Mouse (Mus musculus) stomach, embryonic 14.5 days (tissue): Measurements from ENCODE around the gene Gp5. TPM values are rescaled to one million over a fixed set of nuclear protein-coding genes. Genes with fewer than 3 reads are reported as not detected.
"Not testable (repeated sequence)": the region's sequence is repeated elsewhere in the genome, so short reads cannot be mapped to it uniquely, and the experiment has no call there.

Source experiments
- ATAC-seq: fragments of 200-750 bp; cut with Nextera tagmentation; 2 replicates; pipeline ENCODE4 v1.8.0; 2017; ENCODE audit warnings: low read depth, moderate TSS enrichment; ENCODE audit not compliant: insufficient number of reproducible peaks, insufficient read depth, low FRiP score
- H3K27ac ChIP-seq: fragments of 300-500 bp; sonication (generic); 2 replicates; pipeline ENCODE4 v1.5.1; 2014; ENCODE audit warnings: mild to moderate bottlenecking, low read length, moderate library complexity, mixed read lengths
- H3K27me3 ChIP-seq: fragments of 300-500 bp; sonication (generic); 2 replicates; pipeline ENCODE4 v1.6.1; 2014; ENCODE audit warnings: low read length, control low read depth, mixed read lengths; ENCODE audit not compliant: control insufficient read depth, insufficient read depth
- H3K36me3 ChIP-seq: fragments of 300-500 bp; sonication (generic); 2 replicates; pipeline ENCODE4 v1.6.1; 2014; ENCODE audit warnings: mild to moderate bottlenecking, control low read depth, low read length, moderate library complexity, mixed read lengths; ENCODE audit not compliant: control insufficient read depth, insufficient read depth
- H3K4me1 ChIP-seq: fragments of 300-500 bp; sonication (generic); 2 replicates; pipeline ENCODE4 v1.6.1; 2014; ENCODE audit warnings: low read length, control low read depth, mixed read lengths; ENCODE audit not compliant: control insufficient read depth, insufficient read depth
- H3K4me2 ChIP-seq: fragments of 300-500 bp; sonication (generic); replicated peaks from 2 replicates; pipeline ENCODE4 v1.6.1; 2014; ENCODE audit warnings: low read depth, low read length, control low read depth
- H3K4me3 ChIP-seq: fragments of 300-500 bp; sonication (generic); 2 replicates; pipeline ENCODE4 v1.5.1; 2014; ENCODE audit warnings: low read depth, low read length, control low read depth
- H3K9ac ChIP-seq: fragments of 300-500 bp; sonication (generic); replicated peaks from 2 replicates; pipeline ENCODE4 v1.6.1; 2014; ENCODE audit warnings: low read depth, mild to moderate bottlenecking, control low read depth, low read length, moderate library complexity, mixed read lengths
- H3K9me3 ChIP-seq: fragments of 300-500 bp; sonication (generic); 2 replicates; pipeline ENCODE4 v1.6.1; 2016; ENCODE audit warnings: low read depth, low read length, control low read depth; ENCODE audit not compliant: control insufficient read depth
- WGBS: fragments of 180-500 bp; shearing (Covaris S2); extraction: QIAGEN DNeasy Blood & Tissue Kit; methylation state at CpG from one replicate; pipeline ENCODE4 v1.1.7; 2014; 5-methylcytosine and 5-hydroxymethylcytosine counted together
- polyA plus RNA-seq: library from polyadenylated mRNA; unstranded; fragments of >200 nt; fragmentation: Nextera tagmentation; extraction: Ambion mirVana; gene quantifications from 2 replicates; pipeline ENCODE4 v1.2.1, GENCODE M21; 2014

Gp5 gene
- polyA plus RNA-seq = 0.56 and 0.65 TPM in 2 replicates

DNA sequence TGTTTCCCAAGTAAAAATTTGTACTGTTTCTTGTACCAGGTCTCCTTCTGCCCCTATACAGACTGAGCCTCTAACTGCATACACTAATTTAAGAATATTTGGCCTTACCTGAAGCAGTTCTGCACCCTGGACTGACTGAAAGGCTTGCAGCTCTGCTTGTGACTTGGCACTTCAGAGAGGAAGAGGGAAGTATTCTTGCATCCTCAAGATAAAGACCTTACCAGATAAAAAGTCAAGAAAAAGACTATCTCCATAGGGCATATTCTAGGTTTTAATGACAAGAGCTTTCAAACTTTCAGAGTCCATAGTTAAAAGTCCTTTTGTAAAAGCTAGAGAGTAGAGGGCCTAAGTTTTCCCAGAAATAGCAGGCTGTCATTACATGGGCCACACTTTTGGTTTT is at the start of gene Gp5:
Gene Gp5, minus strand, starts transcription at position 133 of the 400 bp plus-strand sequence.
- Histone ChIP-seq H3K4me2 (peak within 1 kb of the TSS; percentile 100), H3K27me3 (peaks cover 16% of the 10 kb centered on the region)

DNA sequence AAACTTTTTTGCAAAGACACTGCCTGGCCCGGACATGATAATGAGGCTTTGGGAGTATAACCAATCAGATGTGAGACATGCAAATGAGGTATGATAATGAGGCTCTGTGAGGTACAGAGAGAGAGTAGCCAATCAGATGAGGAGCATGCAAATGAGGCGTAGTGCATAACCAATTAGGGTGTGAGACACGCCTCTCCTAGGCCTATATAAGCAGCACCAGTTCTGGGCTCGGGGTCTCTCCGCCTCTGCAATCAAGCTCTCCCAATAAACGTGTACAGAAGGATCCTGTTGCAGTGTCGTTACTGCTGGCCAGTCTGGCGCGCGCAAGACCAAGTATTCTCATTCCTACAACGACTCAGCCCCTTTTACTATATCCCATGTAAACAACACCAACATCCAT is 42.9 kb upstream of the Gp5 start:
- not testable (repeated sequence) for H3K27ac ChIP-seq, H3K9me3 ChIP-seq, H3K4me1 ChIP-seq, H3K4me3 ChIP-seq, ATAC-seq, H3K9ac ChIP-seq, H3K4me2 ChIP-seq, H3K27me3 ChIP-seq
- 96% methylated on average over 11 of the region's 11 CpGs for WGBS
- H3K36me3 ChIP-seq = peaks cover 20% of the 10 kb centered on the region

More for the DNA sequence above, at the start of gene Gp5:
- Histone ChIP-seq H3K4me1 (0 out of 2 replicates have a peak, but pooled peaks cover 5% of the 10 kb centered on the region), H3K4me3 (peak within 1 kb of the TSS; percentile 54; the same call in 1 of the 2 replicates), H3K9me3 (no peaks in the 10 kb centered on the region), H3K9ac (no peak within 1 kb of the TSS), H3K36me3 (peaks cover 3% of the 10 kb centered on the region; the same call in 1 of the 2 replicates), H3K27ac (no peak within 1 kb of the TSS)
- ATAC-seq = no peak

DNA sequence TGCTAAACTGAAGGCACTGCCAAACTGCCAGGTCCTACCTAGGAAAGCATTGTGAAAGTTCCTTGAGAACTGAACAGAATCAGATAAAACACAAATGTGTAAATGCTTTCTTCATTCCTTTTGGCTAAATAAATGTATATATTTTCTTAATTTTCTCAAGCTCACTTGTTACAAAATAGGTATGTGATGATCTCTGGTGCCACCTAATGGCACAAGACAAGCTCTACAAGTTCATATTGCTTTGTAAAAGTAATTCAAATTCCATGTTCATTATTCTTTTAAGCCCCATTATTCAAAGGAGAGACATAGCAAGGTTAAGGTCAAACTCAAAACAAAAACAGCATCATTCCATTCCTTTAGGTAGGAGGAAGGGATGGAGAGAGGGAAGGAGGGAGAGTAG is 3.7 kb upstream of the Gp5 start:
- H3K4me3 ChIP-seq = no peak overlapping the region
- no peak for ATAC-seq
- no peaks in the 10 kb centered on the region for H3K9me3 ChIP-seq
- peaks cover 6% of the 10 kb centered on the region; the same call in 1 of the 2 replicates for H3K36me3 ChIP-seq
- H3K4me2 ChIP-seq = no peak overlapping the region
- H3K27ac ChIP-seq = no peak overlapping the region
- no peaks in the 10 kb centered on the region for H3K4me1 ChIP-seq
- peaks cover 5% of the 10 kb centered on the region for H3K27me3 ChIP-seq
- H3K9ac ChIP-seq = no peak overlapping the region

- Histone ChIP-seq H3K4me1 (0 out of 2 replicates have a peak, but pooled peaks cover 5% of the 10 kb centered on the region), H3K27me3 (peaks cover 16% of the 10 kb centered on the region), H3K36me3 (no peaks in the 10 kb centered on the region; the same call in 1 of the 2 replicates), H3K9ac (no peak overlapping the region), H3K9me3 (no peaks in the 10 kb centered on the region), H3K27ac (no peak overlapping the region), H3K4me3 (no peak overlapping the region), H3K4me2 (no peak overlapping the region)
- no peak for ATAC-seq
- 61% methylated on average over 8 of the region's 8 CpGs for WGBS
Observed at GRCm38 (mm10) chr16:30310171-30310515, 436 bp downstream of the Gp5 start.

- H3K4me3 ChIP-seq = peak overlapping the region; percentile 54
- H3K4me1 ChIP-seq = 0 out of 2 replicates have a peak, but pooled peaks cover 5% of the 10 kb centered on the region
- no peaks in the 10 kb centered on the region for H3K9me3 ChIP-seq
- WGBS = 5% methylated on average over 34 of the region's 34 CpGs
- no peaks in the 10 kb centered on the region; the same call in 1 of the 2 replicates for H3K36me3 ChIP-seq
- no peak for ATAC-seq
- peak overlapping the region; percentile 100 for H3K4me2 ChIP-seq
- peaks cover 16% of the 10 kb centered on the region for H3K27me3 ChIP-seq
- H3K9ac ChIP-seq = no peak overlapping the region
- no peak overlapping the region for H3K27ac ChIP-seq
Observed at GRCm38 (mm10) chr16:30309395-30310170, 996 bp downstream of the Gp5 start.

DNA sequence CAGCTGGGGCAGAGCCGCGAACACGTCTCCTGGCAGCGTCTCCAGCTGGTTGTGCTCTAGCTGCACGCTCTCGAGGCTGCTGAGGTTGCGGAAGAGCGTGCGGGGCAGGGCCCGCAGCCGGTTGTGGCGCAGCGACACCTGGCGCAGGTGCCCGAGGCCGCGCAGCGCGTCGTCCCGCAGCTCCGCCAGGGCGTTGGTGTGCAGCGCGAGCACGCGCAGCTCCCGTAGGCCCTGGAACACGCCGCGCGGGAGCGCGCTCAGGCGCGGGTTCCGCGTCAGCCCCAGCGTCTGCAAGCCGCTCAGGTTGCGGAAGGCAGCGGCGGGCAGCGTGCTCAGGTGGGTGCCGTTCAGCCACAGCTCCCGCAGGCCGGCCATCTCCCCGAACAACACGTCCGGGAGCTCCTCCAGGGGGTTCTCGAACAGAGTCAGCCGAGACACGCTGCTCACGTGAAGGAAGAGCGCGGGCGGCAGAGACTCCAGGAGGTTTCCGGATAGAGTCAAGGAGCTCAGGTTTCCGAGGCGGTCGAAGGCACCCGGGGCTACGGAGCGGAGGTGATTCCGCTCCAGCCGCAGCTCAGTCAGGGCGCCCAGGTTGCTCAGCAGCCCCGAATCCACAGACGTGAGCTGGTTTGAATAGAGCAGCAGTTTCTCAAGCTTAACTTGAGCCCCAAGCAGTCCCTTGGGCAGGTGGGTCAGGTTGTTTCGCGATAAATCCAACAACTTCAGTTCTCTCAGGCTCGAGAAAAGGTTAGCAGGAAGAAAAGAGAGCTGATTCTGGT is 1.8 kb downstream of the Gp5 start:
- peak overlapping the region; percentile 100 for H3K4me2 ChIP-seq
- H3K9me3 ChIP-seq = no peaks in the 10 kb centered on the region
- peaks cover 16% of the 10 kb centered on the region for H3K27me3 ChIP-seq
- H3K4me1 ChIP-seq = 0 out of 2 replicates have a peak, but pooled peaks cover 5% of the 10 kb centered on the region
- H3K36me3 ChIP-seq = no peaks in the 10 kb centered on the region; the same call in 1 of the 2 replicates
- WGBS = under 1% methylated on average over 72 of the region's 72 CpGs
- H3K9ac ChIP-seq = peak overlapping the region; percentile 33
- H3K4me3 ChIP-seq = peak overlapping the region; percentile 54
- no peak overlapping the region for H3K27ac ChIP-seq
- peak; percentile 64 for ATAC-seq

DNA sequence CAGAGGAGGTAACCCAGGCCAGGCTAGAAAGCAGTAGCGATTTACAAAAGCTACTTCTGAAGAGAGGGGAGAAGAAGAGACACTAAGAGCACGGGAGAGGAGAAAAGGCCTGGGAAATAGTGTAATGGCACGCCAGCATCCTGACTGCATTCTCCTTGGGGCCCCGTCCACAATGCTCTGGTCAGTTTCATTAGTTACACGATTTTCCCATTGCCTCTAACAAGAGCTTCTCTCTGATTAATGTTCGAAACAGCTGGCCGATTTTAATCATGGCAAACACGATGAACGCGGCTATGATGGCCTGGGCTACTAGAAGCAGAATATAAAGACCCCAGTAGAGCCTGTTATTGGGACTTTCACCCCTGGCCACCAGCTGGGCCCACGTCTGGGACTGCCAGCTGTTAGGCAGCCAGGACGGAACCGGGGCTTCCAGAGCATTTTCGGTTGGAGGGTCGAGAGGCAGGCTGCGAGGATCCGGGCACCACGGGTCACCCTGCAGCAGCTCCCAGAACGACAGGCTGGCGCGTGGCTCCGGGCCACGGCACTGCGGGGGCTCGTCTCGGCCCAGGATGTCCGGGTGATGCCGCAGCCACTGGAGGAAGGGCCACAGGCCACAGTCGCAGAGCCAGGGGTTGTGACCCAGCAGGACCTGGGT is 2.5 kb downstream of the Gp5 start:
- peak; percentile 23; the same call in 1 of the 2 replicates for ATAC-seq
- Histone ChIP-seq H3K4me1 (0 out of 2 replicates have a peak, but pooled peaks cover 5% of the 10 kb centered on the region), H3K27me3 (peaks cover 16% of the 10 kb centered on the region), H3K4me3 (peak overlapping the region; percentile 54), H3K9ac (peak overlapping the region; percentile 33), H3K4me2 (peak overlapping the region; percentile 100), H3K36me3 (no peaks in the 10 kb centered on the region; the same call in 1 of the 2 replicates), H3K9me3 (no peaks in the 10 kb centered on the region), H3K27ac (no peak overlapping the region)
- WGBS = 12% methylated on average over 29 of the region's 29 CpGs

GRCm38 (mm10) chr16:30307306-30307705 is 3.3 kb downstream of the Gp5 start:
- H3K27me3 ChIP-seq = peaks cover 16% of the 10 kb centered on the region
- H3K27ac ChIP-seq = no peak overlapping the region
- 60% methylated on average over 12 of the region's 12 CpGs for WGBS

More at GRCm38 (mm10) chr16:30307306-30307705, 3.3 kb downstream of the Gp5 start:
- no peak overlapping the region for H3K4me2 ChIP-seq
- ATAC-seq = no peak
- no peaks in the 10 kb centered on the region; the same call in 1 of the 2 replicates for H3K36me3 ChIP-seq
- no peaks in the 10 kb centered on the region for H3K9me3 ChIP-seq
- 0 out of 2 replicates have a peak, but pooled peaks cover 5% of the 10 kb centered on the region for H3K4me1 ChIP-seq
- no peak overlapping the region for H3K9ac ChIP-seq
- H3K4me3 ChIP-seq = no peak overlapping the region
